Mouse (Mus musculus) hindlimb bud, embryonic 11.5 days (tissue): ENCODE measurements around the gene Nhsl2.
"Not testable (repeated sequence)": the region's sequence is repeated elsewhere in the genome, so short reads cannot be mapped to it uniquely, and the experiment has no call there.

Source experiments
- DNase-seq: peaks from one replicate; pipeline ENCODE4 v3.0.0-alpha.2; 2012; ENCODE audit warnings: low read depth, low spot score; ENCODE audit errors: extremely low spot score

Gene Nhsl2

GRCm38 (mm10) chrX:102076886-102077765 is 227.9 kb downstream of the Nhsl2 start:
- DNase-seq: no peak

- no peak for DNase-seq
Observed at GRCm38 (mm10) chrX:102081076-102081475, 231.9 kb downstream of the Nhsl2 start.

GRCm38 (mm10) chrX:102081573-102082279 is 232.5 kb downstream of the Nhsl2 start:
- no peak for DNase-seq

GRCm38 (mm10) chrX:102082340-102082739 is 233.2 kb downstream of the Nhsl2 start:
- DNase-seq: no peak

- DNase-seq: no peak
Observed at GRCm38 (mm10) chrX:102085798-102086443, 236.7 kb downstream of the Nhsl2 start.

- DNase-seq: no peak
Observed at GRCm38 (mm10) chrX:102090605-102091004, 241.4 kb downstream of the Nhsl2 start.

GRCm38 (mm10) chrX:102094381-102094904 is 245.3 kb downstream of the Nhsl2 start:
- no peak for DNase-seq

- DNase-seq: no peak
Observed at GRCm38 (mm10) chrX:102101886-102102285, 252.7 kb downstream of the Nhsl2 start.

- not testable (repeated sequence) for DNase-seq
Observed at GRCm38 (mm10) chrX:102103830-102104229, 254.6 kb downstream of the Nhsl2 start.

GRCm38 (mm10) chrX:102109349-102109748 is 260.2 kb downstream of the Nhsl2 start:
- DNase-seq: not testable (repeated sequence)

GRCm38 (mm10) chrX:102115676-102116075 is 266.5 kb downstream of the Nhsl2 start:
- no peak for DNase-seq

GRCm38 (mm10) chrX:102119042-102119864 is 270.1 kb downstream of the Nhsl2 start, which contains the start of gene Pin4:
TSS of gene Pin4 (plus strand) at chrX:102119447.
- peak; percentile 92 for DNase-seq

- no peak for DNase-seq
Observed at GRCm38 (mm10) chrX:102121321-102121720, 272.1 kb downstream of the Nhsl2 start.

- no peak for DNase-seq
Observed at GRCm38 (mm10) chrX:102141157-102141556, 292.0 kb downstream of the Nhsl2 start.
